In genomic region chr2:158204114-158204513, GRCm38 (mm10) we compare ENCODE assay signal across 9 mouse cellular contexts. TPM values are rescaled to one million over a fixed set of nuclear protein-coding genes. Genes with fewer than 3 reads are reported as not detected.
DNase-seq lines count a peak whose midpoint lies in the region; ATAC-seq and TF ChIP-seq lines count a peak whose summit lies in the region.
"Had no signal": no experiment of that assay in that cellular context is flagged by ENCODE, and none has a peak within 500 bp of the region (broad histone marks: within the 10 kb centered on the region; RNA-seq: fewer than 3 reads in every experiment).

No protein-coding gene starts in this region.

- DNase-seq in Muller cell, postnatal 12 days (ENCODE audit: inconsistent ontology term): peak; percentile 73
- DNase-seq in c-Kit-positive CD71-negative TER-119-negative erythroid progenitor cells, embryonic 14.5 days (ENCODE audit: low read depth): peak; percentile 45
- DNase-seq in forebrain, embryonic 11.5 days (ENCODE audit: low spot score): peak; percentile 90
- DNase-seq in layer of hippocampus, postnatal 36 days: peak; percentile 69 to 73
- peak; percentile 73 for DNase-seq in mesoderm, embryonic 11.5 days (ENCODE audit: low read depth, low spot score)
- DNase-seq in yolk sac, embryonic 10.5 days (ENCODE audit: low spot score): peak; percentile 52

- H3K4me2 ChIP-seq in forebrain, embryonic 11.5 days (ENCODE audit: low read depth, low read length, severe bottlenecking): no peak overlapping the region
- H3K4me2 ChIP-seq in hindbrain, embryonic 12.5 days (replicated peaks): no peak overlapping the region

- H3K9ac ChIP-seq in forebrain, embryonic 11.5 days (ENCODE audit: low read length): no peak overlapping the region
- H3K9ac ChIP-seq in hindbrain, embryonic 12.5 days: no peak overlapping the region

- WGBS in forebrain, embryonic 11.5 days: 9% methylated on average over 7 of the region's 7 CpGs
- WGBS in hindbrain, embryonic 12.5 days: 7% methylated on average over 7 of the region's 7 CpGs
- 9% methylated on average over 7 of the region's 7 CpGs for WGBS in small intestine, adult 2 months

- TF ChIP-seq POLR2A in small intestine, adult 2 months (IDR thresholded peaks at IDR 0.05; ENCODE audit: low read depth, low read length): no peak

- H3K36me3 ChIP-seq in forebrain, embryonic 11.5 days (ENCODE audit: control insufficient read depth, insufficient read depth, low read length): no peaks in the 10 kb centered on the region; the same call in 1 of the 2 replicates
- no peaks in the 10 kb centered on the region for H3K36me3 ChIP-seq in hindbrain, embryonic 12.5 days
- H3K36me3 ChIP-seq in small intestine, adult 2 months (ENCODE audit: control insufficient read depth, insufficient read depth, low read length): no peaks in the 10 kb centered on the region

- H3K4me1 ChIP-seq in forebrain, embryonic 11.5 days (replicated peaks; ENCODE audit: control insufficient read depth, insufficient read depth, low read length): no peaks in the 10 kb centered on the region
- H3K4me1 ChIP-seq in hindbrain, embryonic 12.5 days: 0 out of 2 replicates have a peak, but pooled peaks cover 2% of the 10 kb centered on the region
- H3K4me1 ChIP-seq in small intestine, adult 2 months (ENCODE audit: control insufficient read depth, insufficient read depth, insufficient read length, low read length): peaks cover 6% of the 10 kb centered on the region

- H3K4me3 ChIP-seq in forebrain, embryonic 11.5 days (ENCODE audit: low read depth, low read length): no peak overlapping the region
- H3K4me3 ChIP-seq in hindbrain, embryonic 12.5 days: no peak overlapping the region
- no peak overlapping the region for H3K4me3 ChIP-seq in small intestine, adult 2 months (ENCODE audit: low read depth, low read length)

- no peaks in the 10 kb centered on the region for H3K27me3 ChIP-seq in forebrain, embryonic 11.5 days (ENCODE audit: control insufficient read depth, insufficient read depth, low read length)
- no peaks in the 10 kb centered on the region; the same call in 1 of the 2 replicates for H3K27me3 ChIP-seq in hindbrain, embryonic 12.5 days
- H3K27me3 ChIP-seq in small intestine, adult 2 months (ENCODE audit: control insufficient read depth, insufficient read depth, low read length): 0 out of 2 replicates have a peak, but pooled peaks cover 3% of the 10 kb centered on the region

- H3K9me3 ChIP-seq in forebrain, embryonic 11.5 days (ENCODE audit: control insufficient read depth, low read length): no peaks in the 10 kb centered on the region; the same call in 1 of the 2 replicates
- no peaks in the 10 kb centered on the region for H3K9me3 ChIP-seq in hindbrain, embryonic 12.5 days (replicated peaks)

- no peak overlapping the region for H3K27ac ChIP-seq in forebrain, embryonic 11.5 days (ENCODE audit: low read depth, low read length)
- no peak overlapping the region for H3K27ac ChIP-seq in hindbrain, embryonic 12.5 days
- H3K27ac ChIP-seq in small intestine, adult 2 months (ENCODE audit: insufficient read depth, low read depth, low read length): no peak overlapping the region

- 0 out of 2 replicates have a peak, but pooled peaks have one; percentile 51 for ATAC-seq in forebrain, embryonic 11.5 days (replicated peaks; ENCODE audit: low FRiP score)
- peak; percentile 62; the same call in 1 of the 2 replicates for ATAC-seq in hindbrain, embryonic 12.5 days (ENCODE audit: low FRiP score)

- peak; percentile 97 for TF ChIP-seq CTCF in small intestine, adult 2 months (IDR thresholded peaks at IDR 0.05; ENCODE audit: extremely low read depth, insufficient read length, insufficient replicate concordance, low read depth, low read length)

RNA-seq across cellular contexts. Expression of gene D630003M21Rik, which starts 24.9 kb away (rescaled TPM):
- polyA plus RNA-seq in forebrain, embryonic 11.5 days (2014; fragmentation: Nextera tagmentation; extraction: Ambion mirVana): 2.7 and 2.9 TPM in 2 replicates
- polyA plus RNA-seq in hindbrain, embryonic 12.5 days (2016; fragmentation: Nextera tagmentation; extraction: Ambion mirVana): 8.2 and 8.9 TPM in 2 replicates
- 1 to 10 TPM; 3.6 to 3.7 TPM for total RNA-seq in layer of hippocampus, postnatal 36 days (2021)
- polyA plus RNA-seq in small intestine, adult 2 months (2012; rRNA removed): 1.1 and 1.7 TPM in 2 replicates
- total RNA-seq: hematopoietic stem cell, adult 5-6 weeks had no signal

RNA-seq across cellular contexts. Expression of gene Bpi, which starts 53.8 kb away (rescaled TPM):
- polyA plus RNA-seq in forebrain, embryonic 11.5 days (2014; fragmentation: Nextera tagmentation; extraction: Ambion mirVana): not detected in 2 replicates
- polyA plus RNA-seq in hindbrain, embryonic 12.5 days (2016; fragmentation: Nextera tagmentation; extraction: Ambion mirVana): not detected in 2 replicates
- total RNA-seq in layer of hippocampus, postnatal 36 days (2021): not detected
- polyA plus RNA-seq in small intestine, adult 2 months (2012; rRNA removed): not detected in 2 replicates
- total RNA-seq: hematopoietic stem cell, adult 5-6 weeks had no signal

RNA-seq across cellular contexts. Expression of gene Tgm2, which starts 57.9 kb away (rescaled TPM):
- 4.2 and 4.7 TPM in 2 replicates for polyA plus RNA-seq in forebrain, embryonic 11.5 days (2014; fragmentation: Nextera tagmentation; extraction: Ambion mirVana)
- polyA plus RNA-seq in hindbrain, embryonic 12.5 days (2016; fragmentation: Nextera tagmentation; extraction: Ambion mirVana): 9.9 and 11.1 TPM in 2 replicates
- total RNA-seq in layer of hippocampus, postnatal 36 days (2021): 10 to 100 TPM in 1 of 2 experiments, 1 to 10 TPM in 1; 7.9 to 12.7 TPM
- polyA plus RNA-seq in small intestine, adult 2 months (2012; rRNA removed): 89.6 and 93.0 TPM in 2 replicates
